Mouse (Mus musculus): ENCODE measurements at regions not wholly inside any gene's neighbourhood (a gene's known extent, or its start where the extent isn't known, plus 50 kb on each side); places are given as distances from the start of the nearest gene placed in this dataset.
A peak's percentile ranks its signal among the peaks of the same experiment; 100 is the strongest.

GRCm38 (mm10) chr7:133521936-133522335 is 80.0 kb downstream of the Tex36 start:
- Histone ChIP-seq H3K4me2 (no peak overlapping the region), H3K27me3 (no peaks in the 10 kb centered on the region), H3K36me3 (no peaks in the 10 kb centered on the region), H3K27ac (no peak overlapping the region), H3K4me1 (peaks cover 8% of the 10 kb centered on the region), H3K4me3 (no peak overlapping the region), H3K9ac (no peak overlapping the region), H3K9me3 (no peaks in the 10 kb centered on the region)
- 51% methylated on average over 3 of the region's 3 CpGs for WGBS
- no peak for ATAC-seq (ENCODE audit: insufficient number of reproducible peaks, insufficient read depth, low FRiP score, low TSS enrichment, low read depth)

- H3K4me2 ChIP-seq = no peak overlapping the region
- H3K4me1 ChIP-seq = peaks cover 8% of the 10 kb centered on the region
- ATAC-seq (ENCODE audit: insufficient number of reproducible peaks, insufficient read depth, low FRiP score, low TSS enrichment, low read depth) = no peak
- no peak overlapping the region for H3K4me3 ChIP-seq
- WGBS = 87% methylated on average over 3 of the region's 3 CpGs
- H3K9me3 ChIP-seq = no peaks in the 10 kb centered on the region
- no peaks in the 10 kb centered on the region for H3K27me3 ChIP-seq
- no peak overlapping the region for H3K9ac ChIP-seq
- no peak overlapping the region for H3K27ac ChIP-seq
- H3K36me3 ChIP-seq = no peaks in the 10 kb centered on the region
Measured at GRCm38 (mm10) chr7:133518926-133519325, 83.0 kb downstream of the Tex36 start.

GRCm38 (mm10) chr7:133517576-133517975 is 84.4 kb downstream of the Tex36 start:
- no peak overlapping the region for H3K4me2 ChIP-seq
- no peak overlapping the region for H3K27ac ChIP-seq
- H3K27me3 ChIP-seq = no peaks in the 10 kb centered on the region
- peaks cover under 1% of the 10 kb centered on the region for H3K4me1 ChIP-seq
- 90% methylated on average over 5 of the region's 5 CpGs for WGBS
- no peak for ATAC-seq (ENCODE audit: insufficient number of reproducible peaks, insufficient read depth, low FRiP score, low TSS enrichment, low read depth)
- no peaks in the 10 kb centered on the region for H3K36me3 ChIP-seq
- H3K9ac ChIP-seq = no peak overlapping the region
- no peaks in the 10 kb centered on the region for H3K9me3 ChIP-seq
- H3K4me3 ChIP-seq = no peak overlapping the region

- H3K36me3 ChIP-seq = no peaks in the 10 kb centered on the region
- H3K9ac ChIP-seq = no peak overlapping the region
- no peak overlapping the region for H3K27ac ChIP-seq
- H3K9me3 ChIP-seq = no peaks in the 10 kb centered on the region
- H3K4me1 ChIP-seq = peaks cover 7% of the 10 kb centered on the region
- H3K4me2 ChIP-seq = no peak overlapping the region
- H3K4me3 ChIP-seq = no peak overlapping the region
- H3K27me3 ChIP-seq = no peaks in the 10 kb centered on the region
- 49% methylated on average over 5 of the region's 5 CpGs for WGBS
- no peak for ATAC-seq (ENCODE audit: insufficient number of reproducible peaks, insufficient read depth, low FRiP score, low TSS enrichment, low read depth)
Measured at GRCm38 (mm10) chr7:133510926-133511325, 91.0 kb downstream of the Tex36 start.

- Histone ChIP-seq H3K27ac (no peak overlapping the region), H3K4me2 (no peak overlapping the region), H3K9ac (no peak overlapping the region), H3K4me3 (no peak overlapping the region), H3K9me3 (no peaks in the 10 kb centered on the region), H3K36me3 (no peaks in the 10 kb centered on the region), H3K4me1 (peaks cover 7% of the 10 kb centered on the region), H3K27me3 (no peaks in the 10 kb centered on the region)
- no peak for ATAC-seq (ENCODE audit: insufficient number of reproducible peaks, insufficient read depth, low FRiP score, low TSS enrichment, low read depth)
- 38% methylated on average over 4 of the region's 4 CpGs for WGBS
Measured at GRCm38 (mm10) chr7:133509486-133509885, 92.5 kb downstream of the Tex36 start.

GRCm38 (mm10) chr7:133508370-133509012 is 93.5 kb downstream of the Tex36 start:
- no peak for ATAC-seq (ENCODE audit: insufficient number of reproducible peaks, insufficient read depth, low FRiP score, low TSS enrichment, low read depth)
- WGBS = 70% methylated on average over 11 of the region's 11 CpGs

GRCm38 (mm10) chr7:133505628-133506027 is 96.3 kb downstream of the Tex36 start:
- no peaks in the 10 kb centered on the region for H3K9me3 ChIP-seq
- H3K27ac ChIP-seq = no peak overlapping the region
- no peak overlapping the region for H3K4me3 ChIP-seq
- no peak overlapping the region for H3K4me2 ChIP-seq
- no peak for ATAC-seq (ENCODE audit: insufficient number of reproducible peaks, insufficient read depth, low FRiP score, low TSS enrichment, low read depth)
- H3K36me3 ChIP-seq = no peaks in the 10 kb centered on the region
- 93% methylated on average over 2 of the region's 2 CpGs for WGBS
- H3K27me3 ChIP-seq = peaks cover 15% of the 10 kb centered on the region
- no peak overlapping the region for H3K9ac ChIP-seq
- peaks cover 7% of the 10 kb centered on the region for H3K4me1 ChIP-seq

More at GRCm38 (mm10) chr7:133508370-133509012, 93.5 kb downstream of the Tex36 start:
- no peak overlapping the region for H3K4me2 ChIP-seq
- no peak overlapping the region for H3K9ac ChIP-seq
- H3K36me3 ChIP-seq = no peaks in the 10 kb centered on the region
- H3K9me3 ChIP-seq = no peaks in the 10 kb centered on the region
- no peak overlapping the region for H3K4me3 ChIP-seq
- no peak overlapping the region for H3K27ac ChIP-seq
- H3K27me3 ChIP-seq = no peaks in the 10 kb centered on the region
- H3K4me1 ChIP-seq = peaks cover 7% of the 10 kb centered on the region

GRCm38 (mm10) chr7:133503946-133504345 is 98.0 kb downstream of the Tex36 start:
- 89% methylated on average over 5 of the region's 5 CpGs for WGBS
- no peaks in the 10 kb centered on the region for H3K4me1 ChIP-seq
- peaks cover 29% of the 10 kb centered on the region for H3K27me3 ChIP-seq
- H3K4me2 ChIP-seq = no peak overlapping the region
- H3K9me3 ChIP-seq = no peaks in the 10 kb centered on the region
- no peak overlapping the region for H3K27ac ChIP-seq
- no peaks in the 10 kb centered on the region for H3K36me3 ChIP-seq
- H3K9ac ChIP-seq = no peak overlapping the region
- no peak for ATAC-seq (ENCODE audit: insufficient number of reproducible peaks, insufficient read depth, low FRiP score, low TSS enrichment, low read depth)
- no peak overlapping the region for H3K4me3 ChIP-seq

- WGBS = 38% methylated on average over 4 of the region's 4 CpGs
Measured at GRCm38 (mm10) chr7:133502731-133503130, 99.2 kb downstream of the Tex36 start.

GRCm38 (mm10) chr7:133497551-133497950 is 104.4 kb downstream of the Tex36 start:
- WGBS = 96% methylated on average over 3 of the region's 3 CpGs
- H3K27me3 ChIP-seq = peaks cover 29% of the 10 kb centered on the region
- peaks cover 40% of the 10 kb centered on the region for H3K4me1 ChIP-seq
- H3K9ac ChIP-seq = no peak overlapping the region
- no peaks in the 10 kb centered on the region for H3K36me3 ChIP-seq
- no peak overlapping the region for H3K4me2 ChIP-seq
- no peak overlapping the region for H3K4me3 ChIP-seq
- no peak for ATAC-seq (ENCODE audit: insufficient number of reproducible peaks, insufficient read depth, low FRiP score, low TSS enrichment, low read depth)
- no peak overlapping the region for H3K27ac ChIP-seq
- no peaks in the 10 kb centered on the region for H3K9me3 ChIP-seq

More at GRCm38 (mm10) chr7:133502731-133503130, 99.2 kb downstream of the Tex36 start:
- Histone ChIP-seq H3K4me1 (no peaks in the 10 kb centered on the region), H3K36me3 (no peaks in the 10 kb centered on the region), H3K4me2 (no peak overlapping the region), H3K9me3 (no peaks in the 10 kb centered on the region), H3K27ac (no peak overlapping the region), H3K4me3 (no peak overlapping the region), H3K27me3 (peaks cover 29% of the 10 kb centered on the region), H3K9ac (no peak overlapping the region)
- no peak for ATAC-seq (ENCODE audit: insufficient number of reproducible peaks, insufficient read depth, low FRiP score, low TSS enrichment, low read depth)

- 16% methylated on average over 8 of the region's 8 CpGs for WGBS
- Histone ChIP-seq H3K4me3 (no peak overlapping the region), H3K36me3 (no peaks in the 10 kb centered on the region), H3K27me3 (peaks cover 25% of the 10 kb centered on the region), H3K9me3 (no peaks in the 10 kb centered on the region), H3K4me2 (peak overlapping the region; percentile 32), H3K27ac (peak overlapping the region; percentile 81), H3K9ac (no peak overlapping the region), H3K4me1 (peaks cover 60% of the 10 kb centered on the region)
- peak; percentile 44 for ATAC-seq (ENCODE audit: insufficient number of reproducible peaks, insufficient read depth, low FRiP score, low TSS enrichment, low read depth)
Measured at GRCm38 (mm10) chr7:133494982-133495550, 106.9 kb downstream of the Tex36 start.

GRCm38 (mm10) chr7:133494256-133494981 is 107.5 kb downstream of the Tex36 start:
- peak overlapping the region; percentile 81 for H3K27ac ChIP-seq
- no peaks in the 10 kb centered on the region for H3K9me3 ChIP-seq
- H3K36me3 ChIP-seq = no peaks in the 10 kb centered on the region
- 35% methylated on average over 10 of the region's 10 CpGs for WGBS
- H3K4me1 ChIP-seq = peaks cover 60% of the 10 kb centered on the region
- peak; percentile 50; the same call in 1 of the 2 replicates for ATAC-seq (ENCODE audit: insufficient number of reproducible peaks, insufficient read depth, low FRiP score, low TSS enrichment, low read depth)
- peaks cover 19% of the 10 kb centered on the region for H3K27me3 ChIP-seq
- no peak overlapping the region for H3K4me3 ChIP-seq
- peak overlapping the region; percentile 32 for H3K4me2 ChIP-seq
- no peak overlapping the region for H3K9ac ChIP-seq

All from embryonic facial prominence, embryonic 13.5 days (tissue).